Mouse (Mus musculus): ENCODE measurements around the gene Sv2b. TPM values are rescaled to one million over a fixed set of nuclear protein-coding genes. Genes with fewer than 3 reads are reported as not detected.
"Not testable (repeated sequence)": the region's sequence is repeated elsewhere in the genome, so short reads cannot be mapped to it uniquely, and the experiment has no call there.

Sv2b gene
- polyA plus RNA-seq (2016; fragmentation: Nextera tagmentation; extraction: Ambion mirVana), result 0.69 and 0.70 TPM in 2 replicates

DNA sequence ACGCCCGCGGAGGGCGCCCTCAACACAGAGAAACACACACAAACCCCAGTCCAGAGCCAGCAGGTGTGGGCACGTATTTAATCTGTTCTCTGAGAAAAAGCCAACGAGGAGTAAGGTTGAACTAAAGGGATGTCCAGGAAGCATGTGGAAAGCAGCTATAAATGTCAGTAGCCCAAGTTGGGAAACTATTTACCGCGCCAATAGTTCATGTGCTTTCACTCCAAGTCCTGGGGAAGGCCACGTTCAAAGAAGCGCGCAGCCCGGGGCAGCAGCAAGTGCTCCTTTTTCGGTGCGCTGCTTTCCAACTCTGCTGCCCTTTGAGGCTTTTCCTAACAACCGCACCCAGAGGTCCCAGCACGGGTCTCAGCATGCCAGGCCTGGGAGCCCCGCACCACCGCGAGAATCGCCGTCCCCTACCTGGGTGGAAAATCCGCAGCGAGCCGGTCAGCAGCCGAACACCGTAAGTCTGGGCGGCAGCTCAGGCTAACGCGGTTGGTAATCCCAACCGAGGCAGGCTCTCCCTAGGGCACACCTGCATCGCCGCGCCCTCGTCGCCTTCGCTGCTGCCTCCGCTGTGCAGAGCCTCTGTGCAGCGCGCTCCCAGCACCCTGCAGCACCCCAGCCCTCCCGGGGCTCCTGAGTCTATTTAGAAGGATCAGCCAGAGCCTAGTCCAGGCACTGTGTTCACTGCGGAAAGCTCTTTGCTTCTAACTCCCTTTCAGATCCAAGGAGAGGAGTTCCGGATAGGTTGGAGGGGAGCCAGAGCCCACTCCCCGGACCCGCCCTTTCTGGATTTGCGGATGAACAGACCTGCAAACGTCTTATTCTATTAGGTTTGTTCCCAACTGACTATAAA lies at the start of gene Sv2b:
Sv2b (minus strand) TSS at position 806 of the 856 bp plus-strand sequence.
- Histone ChIP-seq H3K4me1 (peaks cover 15% of the 10 kb centered on the region), H3K9me3 (no peaks in the 10 kb centered on the region), H3K27me3 (replicated peaks; ENCODE audit: low read depth, poor library complexity, severe bottlenecking) (peaks cover 59% of the 10 kb centered on the region), H3K36me3 (replicated peaks) (no peaks in the 10 kb centered on the region), H3K27ac (replicated peaks) (peak within 1 kb of the TSS; percentile 48), H3K4me3 (peak within 1 kb of the TSS; percentile 63)
- peak; percentile 55 for DNase-seq (ENCODE audit: low spot score)
- WGBS, result under 1% methylated on average over 46 of the region's 46 CpGs

DNA sequence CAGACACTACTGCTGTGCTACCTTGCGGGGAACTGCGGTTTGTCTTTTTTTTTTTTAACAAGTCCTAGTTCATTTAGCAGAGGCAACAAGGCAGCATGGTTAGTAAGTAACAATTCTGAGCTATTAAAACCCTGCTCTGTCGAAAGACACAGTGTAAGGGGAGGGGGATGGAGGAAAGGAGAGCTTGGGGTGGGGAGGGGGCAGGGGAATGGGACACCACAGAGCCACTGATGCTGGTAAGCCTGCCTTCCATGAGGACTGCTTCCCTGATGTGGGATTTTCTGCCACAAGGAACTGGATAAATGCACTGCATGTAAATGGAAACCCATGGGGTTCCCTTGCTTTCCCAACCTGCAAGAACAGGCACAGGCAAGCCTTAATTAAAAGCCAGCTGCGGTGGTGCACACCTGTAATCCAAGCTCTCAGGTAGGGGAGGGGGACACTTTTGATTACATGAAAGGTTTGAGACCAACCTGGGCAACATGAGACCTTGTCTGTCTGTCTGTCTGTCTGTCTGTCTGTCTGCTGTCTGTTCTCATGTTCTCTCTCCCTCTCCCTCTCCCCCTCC lies 49.3 kb upstream of the Sv2b start:
- no peak overlapping the region for H3K27ac ChIP-seq (replicated peaks)
- 0 out of 2 replicates have a peak, but pooled peaks cover 6% of the 10 kb centered on the region for H3K4me1 ChIP-seq
- H3K9me3 ChIP-seq, result no peaks in the 10 kb centered on the region
- DNase-seq (ENCODE audit: low spot score), result no peak
- no peaks in the 10 kb centered on the region for H3K27me3 ChIP-seq (replicated peaks; ENCODE audit: low read depth, poor library complexity, severe bottlenecking)
- WGBS, result 41% methylated on average over 4 of the region's 4 CpGs
- H3K4me3 ChIP-seq, result no peak overlapping the region
- no peaks in the 10 kb centered on the region for H3K36me3 ChIP-seq (replicated peaks)

DNA sequence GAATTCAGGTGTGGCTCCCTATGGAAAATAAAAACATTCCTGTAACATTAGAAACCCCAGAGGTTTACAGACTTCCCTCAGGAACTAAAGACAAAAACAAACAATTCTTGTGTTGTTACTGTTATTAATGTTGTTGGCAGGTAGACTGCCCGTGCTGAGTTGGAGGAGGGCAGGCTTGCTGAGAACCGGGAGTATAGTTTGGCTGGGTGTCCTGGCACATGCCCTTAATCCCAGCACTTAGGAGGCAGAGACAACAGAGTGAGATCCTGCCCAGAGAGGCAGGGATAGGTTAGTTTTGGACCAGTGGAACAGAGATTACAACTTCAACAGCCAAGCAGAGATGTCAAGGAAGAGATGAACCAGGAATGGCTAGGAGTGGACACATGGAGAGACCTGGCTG lies 46.5 kb upstream of the Sv2b start:
- H3K27me3 ChIP-seq (replicated peaks; ENCODE audit: low read depth, poor library complexity, severe bottlenecking), result no peaks in the 10 kb centered on the region
- H3K36me3 ChIP-seq (replicated peaks), result no peaks in the 10 kb centered on the region
- no peaks in the 10 kb centered on the region for H3K9me3 ChIP-seq
- no peak for DNase-seq (ENCODE audit: low spot score)
- H3K27ac ChIP-seq (replicated peaks), result no peak overlapping the region
- 0 out of 2 replicates have a peak, but pooled peaks cover 3% of the 10 kb centered on the region for H3K4me1 ChIP-seq
- H3K4me3 ChIP-seq, result no peak overlapping the region
- WGBS, result 77% methylated on average over 2 of the region's 2 CpGs

DNA sequence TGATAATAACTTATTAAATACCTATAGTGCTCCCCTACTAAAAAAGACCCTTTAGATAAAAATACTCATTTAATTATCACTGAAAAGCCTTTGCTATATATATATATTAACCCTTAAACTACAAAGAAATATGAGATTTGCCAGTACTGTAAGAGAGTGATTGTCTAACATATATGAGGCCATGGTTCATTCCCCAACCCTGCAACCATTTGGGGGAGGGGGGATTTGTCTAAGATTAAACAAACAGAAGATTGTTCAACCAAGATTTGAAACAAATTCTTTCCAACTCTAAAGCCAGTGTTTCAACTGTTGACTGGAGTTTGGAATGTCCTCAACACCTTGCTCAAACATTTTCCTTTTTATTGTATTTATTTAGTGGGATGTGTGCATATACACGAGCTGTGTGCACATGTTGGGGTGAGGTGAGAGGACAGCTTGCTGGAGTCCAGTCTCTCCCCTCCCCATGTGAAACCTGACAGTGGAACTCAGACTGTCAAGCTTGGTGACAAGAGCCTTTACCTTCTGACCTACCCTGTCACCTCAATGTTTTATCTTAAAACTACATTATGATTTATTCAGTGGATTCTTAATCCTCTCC lies 43.8 kb upstream of the Sv2b start:
- DNase-seq (ENCODE audit: low spot score), result no peak
- no peaks in the 10 kb centered on the region for H3K27me3 ChIP-seq (replicated peaks; ENCODE audit: low read depth, poor library complexity, severe bottlenecking)
- WGBS, result 64% methylated on average over 1 of the region's 1 CpGs
- no peaks in the 10 kb centered on the region for H3K4me1 ChIP-seq
- no peak overlapping the region for H3K4me3 ChIP-seq
- no peaks in the 10 kb centered on the region for H3K9me3 ChIP-seq
- H3K36me3 ChIP-seq (replicated peaks), result no peaks in the 10 kb centered on the region
- no peak overlapping the region for H3K27ac ChIP-seq (replicated peaks)

DNA sequence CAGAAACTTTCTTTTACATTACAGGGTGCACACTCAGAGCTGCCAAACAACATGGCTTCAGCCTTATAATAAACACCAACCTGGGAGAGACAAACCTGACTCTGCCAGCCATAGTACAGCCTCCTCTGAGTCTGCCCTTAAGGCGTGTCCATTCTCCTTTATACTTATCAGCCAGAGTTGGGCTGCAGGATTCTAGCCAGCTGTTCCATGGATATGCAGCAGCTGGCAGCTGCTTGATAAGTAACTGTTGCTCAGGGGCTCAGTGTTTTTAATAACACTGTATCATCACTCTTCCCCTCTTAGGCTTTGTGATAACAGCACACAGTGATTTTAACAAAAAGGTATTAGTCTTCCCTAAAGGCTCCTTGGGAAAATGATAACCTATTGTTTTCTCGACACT lies 41.1 kb upstream of the Sv2b start:
- Histone ChIP-seq H3K4me3 (no peak overlapping the region), H3K9me3 (no peaks in the 10 kb centered on the region), H3K4me1 (no peaks in the 10 kb centered on the region), H3K27ac (replicated peaks) (no peak overlapping the region), H3K27me3 (replicated peaks; ENCODE audit: low read depth, poor library complexity, severe bottlenecking) (no peaks in the 10 kb centered on the region), H3K36me3 (replicated peaks) (no peaks in the 10 kb centered on the region)
- no peak for DNase-seq (ENCODE audit: low spot score)
- WGBS, result 71% methylated on average over 2 of the region's 2 CpGs

DNA sequence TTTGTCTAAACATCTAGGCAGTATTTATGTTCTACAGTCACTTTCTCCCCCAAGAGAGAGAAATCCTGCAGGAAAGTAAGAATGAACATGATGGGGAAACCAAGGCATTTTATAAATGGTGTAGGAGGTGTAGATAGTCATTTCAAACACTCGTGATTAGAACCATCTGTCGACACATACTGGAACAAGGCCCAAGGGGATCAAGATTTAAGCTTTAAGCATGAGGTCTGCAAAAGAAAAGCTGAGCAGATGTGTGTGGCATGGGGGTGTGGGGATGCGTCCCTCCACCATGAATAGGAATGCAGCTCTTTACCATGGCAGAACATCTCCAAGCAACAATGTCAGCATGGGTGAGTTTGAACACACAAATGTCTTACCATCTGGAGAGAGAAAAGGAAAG lies 23.2 kb upstream of the Sv2b start:
- Histone ChIP-seq H3K27me3 (replicated peaks; ENCODE audit: low read depth, poor library complexity, severe bottlenecking) (no peaks in the 10 kb centered on the region), H3K27ac (replicated peaks) (no peak overlapping the region), H3K9me3 (no peaks in the 10 kb centered on the region), H3K4me3 (no peak overlapping the region), H3K36me3 (replicated peaks) (no peaks in the 10 kb centered on the region), H3K4me1 (peaks cover 8% of the 10 kb centered on the region; the same call in 1 of the 2 replicates)
- 64% methylated on average over 3 of the region's 3 CpGs for WGBS
- DNase-seq (ENCODE audit: low spot score), result no peak

DNA sequence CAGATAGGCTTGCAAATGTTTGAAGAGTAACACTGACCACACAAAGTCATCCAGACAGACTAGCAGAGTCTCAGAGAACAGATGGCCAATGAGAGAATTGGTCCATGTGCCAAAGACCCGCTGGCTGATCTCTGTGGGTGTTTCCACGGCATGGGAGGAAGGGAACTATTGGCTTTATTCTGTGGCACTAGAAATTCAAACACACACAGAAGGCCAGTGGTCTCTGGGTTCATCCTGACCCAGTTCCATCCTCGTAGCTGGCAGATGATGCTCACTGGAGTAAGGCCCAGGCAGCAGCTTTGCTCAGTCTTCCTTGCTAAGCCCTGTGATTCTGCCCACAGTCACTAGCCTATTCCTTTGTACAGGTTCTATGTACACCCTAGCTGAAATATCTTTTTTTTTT lies 20.7 kb upstream of the Sv2b start:
- H3K4me1 ChIP-seq, result peaks cover 8% of the 10 kb centered on the region; the same call in 1 of the 2 replicates
- no peak for DNase-seq (ENCODE audit: low spot score)

DNA sequence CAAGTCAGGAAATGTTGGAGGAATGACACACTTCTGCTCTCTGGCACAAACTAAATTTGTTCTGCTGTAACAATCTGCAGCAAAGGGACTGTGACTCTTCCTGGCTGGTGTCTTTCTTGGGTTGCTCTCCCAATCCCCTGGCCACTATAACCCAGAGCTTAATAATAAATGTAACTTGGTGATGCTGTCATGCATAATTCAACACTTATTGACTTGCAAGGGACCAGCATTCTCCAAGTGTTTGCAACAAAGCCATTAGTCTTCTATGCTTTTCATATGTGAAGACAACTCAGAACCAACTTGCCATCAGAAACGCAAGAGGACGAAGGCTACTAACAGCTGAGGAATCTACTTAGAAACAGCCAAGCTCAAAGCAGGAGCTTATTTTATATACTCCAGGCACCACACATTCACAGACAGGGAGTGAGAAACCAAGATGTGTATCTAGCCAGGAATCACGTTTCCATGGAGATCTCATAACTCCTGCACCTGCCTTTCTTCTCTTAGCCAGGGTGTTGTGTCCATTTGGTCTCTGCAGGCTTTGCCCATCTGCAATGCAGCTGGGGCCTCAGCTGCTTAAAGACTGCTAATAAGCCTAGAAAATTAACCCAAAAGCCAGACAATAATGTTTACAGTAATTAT lies 19.8 kb upstream of the Sv2b start:
- DNase-seq (ENCODE audit: low spot score), result no peak
- Histone ChIP-seq H3K36me3 (replicated peaks) (no peaks in the 10 kb centered on the region), H3K27me3 (replicated peaks; ENCODE audit: low read depth, poor library complexity, severe bottlenecking) (no peaks in the 10 kb centered on the region), H3K4me3 (no peak overlapping the region), H3K9me3 (no peaks in the 10 kb centered on the region), H3K27ac (replicated peaks) (no peak overlapping the region), H3K4me1 (peaks cover 8% of the 10 kb centered on the region; the same call in 1 of the 2 replicates)
- WGBS, result 79% methylated on average over 3 of the region's 3 CpGs

More for the DNA sequence above, 20.7 kb upstream of the Sv2b start:
- no peak overlapping the region for H3K27ac ChIP-seq (replicated peaks)
- H3K27me3 ChIP-seq (replicated peaks; ENCODE audit: low read depth, poor library complexity, severe bottlenecking), result no peaks in the 10 kb centered on the region
- WGBS, result 76% methylated on average over 3 of the region's 3 CpGs
- no peaks in the 10 kb centered on the region for H3K9me3 ChIP-seq
- no peak overlapping the region for H3K4me3 ChIP-seq
- no peaks in the 10 kb centered on the region for H3K36me3 ChIP-seq (replicated peaks)

DNA sequence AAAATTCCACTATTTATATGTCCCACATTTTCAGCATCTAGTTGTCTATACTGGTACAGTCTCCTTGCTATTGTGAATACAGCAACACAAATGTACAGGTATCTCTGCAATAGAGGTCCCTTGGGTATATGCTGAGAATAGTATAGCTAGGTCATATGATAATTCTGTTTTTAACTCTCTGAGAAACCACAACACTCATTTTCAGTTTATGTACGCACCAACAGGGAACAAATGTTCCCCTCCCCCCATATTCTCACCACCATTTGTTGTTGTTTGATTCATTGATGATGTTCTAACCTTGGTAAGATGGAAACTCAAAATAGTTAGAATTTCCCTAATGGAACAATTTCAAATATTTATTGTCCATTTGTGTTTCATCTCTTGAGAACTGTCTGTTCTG lies 16.2 kb upstream of the Sv2b start:
- no peak for DNase-seq (ENCODE audit: low spot score)
- Histone ChIP-seq H3K27ac (replicated peaks) (no peak overlapping the region), H3K4me3 (no peak overlapping the region), H3K27me3 (replicated peaks; ENCODE audit: low read depth, poor library complexity, severe bottlenecking) (no peaks in the 10 kb centered on the region), H3K9me3 (no peaks in the 10 kb centered on the region), H3K4me1 (0 out of 2 replicates have a peak, but pooled peaks cover 3% of the 10 kb centered on the region), H3K36me3 (replicated peaks) (no peaks in the 10 kb centered on the region)
- 92% methylated on average over 1 of the region's 1 CpGs for WGBS

DNA sequence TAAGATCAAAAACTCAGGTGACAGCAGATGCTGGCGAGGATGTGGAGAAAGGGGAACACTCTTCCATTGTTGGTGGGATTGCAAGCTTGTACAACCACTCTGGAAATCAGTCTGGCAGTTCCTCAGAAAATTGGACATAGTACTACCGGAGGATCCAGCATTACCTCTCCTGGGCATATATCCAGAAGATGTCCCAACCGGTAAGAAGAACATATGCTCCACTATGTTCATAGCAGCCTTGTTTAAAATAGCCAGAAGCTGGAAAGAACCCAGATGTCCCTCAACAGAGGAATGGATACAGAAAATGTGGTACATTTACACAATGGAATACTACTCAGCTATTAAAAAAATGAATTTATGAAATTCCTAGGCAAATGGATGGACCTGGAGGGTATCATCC lies 13.7 kb upstream of the Sv2b start:
- 93% methylated on average over 3 of the region's 3 CpGs for WGBS

DNA sequence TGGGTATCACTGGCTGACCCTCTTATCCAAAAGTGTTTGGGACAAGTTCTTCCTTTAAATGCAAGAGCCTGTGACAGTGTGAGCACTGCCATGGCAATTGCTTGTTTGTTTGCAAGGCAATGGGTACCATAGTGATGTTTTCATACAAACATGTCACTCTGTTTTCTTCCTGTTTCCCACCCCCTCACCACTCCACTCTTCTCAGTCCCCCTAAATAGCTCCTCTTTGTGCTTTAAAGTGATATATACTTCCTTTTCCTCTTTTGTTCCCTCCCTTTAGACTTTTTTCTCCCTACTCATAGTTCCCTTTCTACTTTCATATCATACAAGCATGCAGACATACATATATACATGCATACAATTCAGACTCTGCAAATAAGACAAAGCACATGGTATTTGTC lies 10.9 kb upstream of the Sv2b start:
- no peaks in the 10 kb centered on the region for H3K27me3 ChIP-seq (replicated peaks; ENCODE audit: low read depth, poor library complexity, severe bottlenecking)
- no peak overlapping the region for H3K4me3 ChIP-seq
- no peaks in the 10 kb centered on the region for H3K4me1 ChIP-seq
- DNase-seq (ENCODE audit: low spot score), result no peak
- H3K9me3 ChIP-seq, result no peaks in the 10 kb centered on the region
- H3K27ac ChIP-seq (replicated peaks), result no peak overlapping the region
- no peaks in the 10 kb centered on the region for H3K36me3 ChIP-seq (replicated peaks)

More for the DNA sequence above, 13.7 kb upstream of the Sv2b start:
- not testable (repeated sequence) for H3K36me3 ChIP-seq (replicated peaks); H3K4me1 ChIP-seq; H3K27ac ChIP-seq (replicated peaks); H3K27me3 ChIP-seq (replicated peaks; ENCODE audit: low read depth, poor library complexity, severe bottlenecking); H3K9me3 ChIP-seq; DNase-seq (ENCODE audit: low spot score); H3K4me3 ChIP-seq

DNA sequence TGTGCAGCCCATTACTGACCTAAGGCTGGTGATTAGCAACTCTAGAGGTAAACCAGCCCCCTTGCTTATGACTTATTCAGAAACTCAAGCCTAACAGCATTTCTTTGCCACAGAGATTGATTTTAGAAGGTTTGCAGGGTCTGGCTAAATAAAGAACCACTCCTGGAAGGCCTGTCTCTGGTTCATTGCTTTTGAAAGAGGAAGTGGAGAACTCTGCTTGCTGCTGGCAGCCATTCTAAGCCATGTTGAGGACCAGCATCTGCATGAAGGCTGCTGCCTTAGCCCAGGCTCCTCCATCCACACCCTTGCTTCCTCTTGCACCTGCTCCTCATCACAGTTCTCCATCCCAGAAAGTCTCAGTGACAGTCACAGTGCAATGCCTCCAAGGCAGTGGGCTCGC lies 9.3 kb upstream of the Sv2b start:
- no peaks in the 10 kb centered on the region for H3K36me3 ChIP-seq (replicated peaks)
- no peak overlapping the region for H3K27ac ChIP-seq (replicated peaks)
- no peaks in the 10 kb centered on the region for H3K9me3 ChIP-seq
- no peaks in the 10 kb centered on the region for H3K4me1 ChIP-seq
- WGBS, result 82% methylated on average over 1 of the region's 1 CpGs
- no peak for DNase-seq (ENCODE audit: low spot score)
- no peak overlapping the region for H3K4me3 ChIP-seq
- H3K27me3 ChIP-seq (replicated peaks; ENCODE audit: low read depth, poor library complexity, severe bottlenecking), result no peaks in the 10 kb centered on the region
